Mouse (Mus musculus) retina, postnatal 1 day (tissue): ENCODE measurements around the gene H2al1j.
A peak's percentile ranks its signal among the peaks of the same experiment; 100 is the strongest.
"Not testable (repeated sequence)": the region's sequence is repeated elsewhere in the genome, so short reads cannot be mapped to it uniquely, and the experiment has no call there.

Source experiments
- DNase-seq: peaks from one replicate; pipeline ENCODE4 v3.0.0-alpha.2; 2012

H2al1j gene

DNA sequence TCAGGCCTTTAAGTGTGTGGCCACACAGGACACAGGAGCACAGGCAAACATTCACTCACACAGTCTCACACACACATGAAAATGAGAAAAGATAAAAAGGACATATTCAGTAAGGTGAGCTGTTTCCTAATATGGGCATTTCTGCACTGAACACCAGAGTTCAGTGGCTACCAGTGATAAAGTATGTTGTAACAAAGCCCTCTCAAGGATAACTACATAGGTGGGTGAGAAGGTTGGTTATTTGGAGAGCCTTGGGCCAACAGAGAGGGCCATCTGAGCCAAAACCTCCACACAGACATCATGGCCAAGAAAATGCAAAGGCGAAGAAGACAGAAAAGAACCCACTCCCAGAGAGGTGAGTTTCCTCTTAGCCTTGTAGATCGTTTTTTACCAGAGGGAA, at the start of gene H2al1j:
Gene H2al1j, plus strand, starts transcription at position 301 of the 400 bp plus-strand sequence.
- not testable (repeated sequence) for DNase-seq

- no peak for DNase-seq
Observed at GRCm38 (mm10) chrX:11280741-11281140, 46.9 kb upstream of the H2al1j start.

DNA sequence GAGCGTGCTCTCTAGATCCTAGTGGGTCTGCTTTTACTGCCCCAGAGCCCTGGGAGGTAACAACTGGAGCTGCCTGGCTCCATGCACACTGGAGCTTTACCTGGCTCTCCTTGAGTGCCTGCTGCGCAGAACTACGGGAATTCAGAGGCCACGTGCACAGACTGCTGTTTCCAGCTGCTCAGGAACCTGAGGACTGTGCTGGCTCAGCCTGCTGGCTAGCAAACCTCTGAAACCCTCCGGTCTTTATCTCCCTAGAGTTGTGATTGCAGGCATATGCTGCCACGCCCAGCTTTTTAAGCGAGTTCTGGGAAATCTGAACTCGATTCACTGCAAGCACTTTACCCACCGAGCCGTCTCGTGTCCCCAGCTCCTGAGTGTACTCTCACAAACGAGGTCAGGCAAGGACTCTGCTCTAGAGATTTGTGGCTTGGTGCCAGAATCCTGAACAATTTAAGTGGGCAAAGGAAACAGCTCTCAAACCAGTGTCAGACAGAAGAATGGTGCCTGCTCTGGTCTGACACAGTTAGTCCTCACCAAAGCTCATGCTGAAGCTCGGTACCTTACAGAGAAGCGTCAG, 39.2 kb upstream of the H2al1j start:
- peak; percentile 61 for DNase-seq

GRCm38 (mm10) chrX:11289244-11289643, 38.4 kb upstream of the H2al1j start:
- no peak for DNase-seq

DNA sequence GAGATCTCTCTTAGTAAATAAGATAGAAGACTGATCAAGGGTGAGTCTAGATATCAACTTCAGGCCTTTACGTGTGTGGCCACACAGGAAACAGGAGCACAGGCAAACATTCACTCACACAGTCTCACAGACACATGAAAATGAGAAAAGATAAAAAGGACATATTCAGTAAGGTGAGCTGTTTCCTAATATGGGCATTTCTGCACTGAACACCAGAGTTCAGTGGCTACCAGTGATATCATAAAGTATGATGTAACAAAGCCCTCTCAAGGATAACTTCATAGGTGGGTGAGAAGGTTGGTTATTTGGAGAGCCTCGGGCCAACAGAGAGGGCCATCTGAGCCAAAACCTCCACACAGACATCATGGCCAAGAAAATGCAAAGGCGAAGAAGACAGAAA, 28.7 kb upstream of the H2al1j start, which contains the start of gene H2al1a:
Gene H2al1a, plus strand, starts transcription at position 301 of the 400 bp plus-strand sequence.
- DNase-seq = not testable (repeated sequence)

GRCm38 (mm10) chrX:11302132-11302531, 25.5 kb upstream of the H2al1j start, which contains the start of gene H2al1b:
Gene H2al1b, plus strand, starts transcription at chrX:11302432.
- not testable (repeated sequence) for DNase-seq

DNA sequence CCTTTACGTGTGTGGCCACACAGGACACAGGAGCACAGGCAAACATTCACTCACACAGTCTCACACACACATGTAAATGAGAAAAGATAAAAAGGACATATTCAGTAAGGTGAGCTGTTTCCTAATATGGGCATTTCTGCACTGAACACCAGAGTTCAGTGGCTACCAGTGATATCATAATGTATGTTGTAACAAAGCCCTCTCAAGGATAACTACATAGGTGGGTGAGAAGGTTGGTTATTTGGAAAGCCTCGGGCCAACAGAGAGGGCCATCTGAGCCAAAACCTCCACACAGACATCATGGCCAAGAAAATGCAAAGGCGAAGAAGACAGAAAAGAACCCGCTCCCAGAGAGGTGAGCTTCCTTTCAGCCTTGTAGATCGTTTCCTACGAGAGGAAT, 22.3 kb upstream of the H2al1j start, which contains the start of gene H2al1c:
Gene H2al1c, plus strand, starts transcription at position 301 of the 400 bp plus-strand sequence.
- not testable (repeated sequence) for DNase-seq

DNA sequence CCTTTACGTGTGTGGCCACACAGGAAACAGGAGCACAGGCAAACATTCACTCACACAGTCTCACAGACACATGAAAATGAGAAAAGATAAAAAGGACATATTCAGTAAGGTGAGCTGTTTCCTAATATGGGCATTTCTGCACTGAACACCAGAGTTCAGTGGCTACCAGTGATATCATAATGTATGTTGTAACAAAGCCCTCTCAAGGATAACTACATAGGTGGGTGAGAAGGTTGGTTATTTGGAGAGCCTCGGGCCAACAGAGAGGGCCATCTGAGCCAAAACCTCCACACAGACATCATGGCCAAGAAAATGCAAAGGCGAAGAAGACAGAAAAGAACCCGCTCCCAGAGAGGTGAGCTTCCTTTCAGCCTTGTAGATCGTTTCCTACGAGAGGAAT, 19.1 kb upstream of the H2al1j start, which contains the start of gene H2al1d:
Gene H2al1d, plus strand, starts transcription at position 301 of the 400 bp plus-strand sequence.
- not testable (repeated sequence) for DNase-seq

DNA sequence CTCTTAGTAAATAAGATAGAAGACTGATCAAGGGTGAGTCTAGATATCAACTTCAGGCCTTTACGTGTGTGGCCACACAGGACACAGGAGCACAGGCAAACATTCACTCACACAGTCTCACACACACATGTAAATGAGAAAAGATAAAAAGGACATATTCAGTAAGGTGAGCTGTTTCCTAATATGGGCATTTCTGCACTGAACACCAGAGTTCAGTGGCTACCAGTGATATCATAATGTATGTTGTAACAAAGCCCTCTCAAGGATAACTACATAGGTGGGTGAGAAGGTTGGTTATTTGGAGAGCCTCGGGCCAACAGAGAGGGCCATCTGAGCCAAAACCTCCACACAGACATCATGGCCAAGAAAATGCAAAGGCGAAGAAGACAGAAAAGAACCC, 16.0 kb upstream of the H2al1j start, which contains the start of gene H2al1e:
Gene H2al1e, plus strand, starts transcription at position 301 of the 400 bp plus-strand sequence.
- not testable (repeated sequence) for DNase-seq

DNA sequence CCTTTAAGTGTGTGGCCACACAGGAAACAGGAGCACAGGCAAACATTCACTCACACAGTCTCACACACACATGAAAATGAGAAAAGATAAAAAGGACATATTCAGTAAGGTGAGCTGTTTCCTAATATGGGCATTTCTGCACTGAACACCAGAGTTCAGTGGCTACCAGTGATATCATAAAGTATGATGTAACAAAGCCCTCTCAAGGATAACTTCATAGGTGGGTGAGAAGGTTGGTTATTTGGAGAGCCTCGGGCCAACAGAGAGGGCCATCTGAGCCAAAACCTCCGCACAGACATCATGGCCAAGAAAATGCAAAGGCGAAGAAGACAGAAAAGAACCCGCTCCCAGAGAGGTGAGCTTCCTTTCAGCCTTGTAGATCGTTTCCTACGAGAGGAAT, 12.8 kb upstream of the H2al1j start, which contains the start of gene H2al1f:
Gene H2al1f, plus strand, starts transcription at position 301 of the 400 bp plus-strand sequence.
- not testable (repeated sequence) for DNase-seq

DNA sequence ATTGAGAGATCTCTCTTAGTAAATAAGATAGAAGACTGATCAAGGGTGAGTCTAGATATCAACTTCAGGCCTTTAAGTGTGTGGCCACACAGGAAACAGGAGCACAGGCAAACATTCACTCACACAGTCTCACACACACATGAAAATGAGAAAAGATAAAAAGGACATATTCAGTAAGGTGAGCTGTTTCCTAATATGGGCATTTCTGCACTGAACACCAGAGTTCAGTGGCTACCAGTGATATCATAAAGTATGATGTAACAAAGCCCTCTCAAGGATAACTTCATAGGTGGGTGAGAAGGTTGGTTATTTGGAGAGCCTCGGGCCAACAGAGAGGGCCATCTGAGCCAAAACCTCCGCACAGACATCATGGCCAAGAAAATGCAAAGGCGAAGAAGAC, 9.7 kb upstream of the H2al1j start, which contains the start of gene H2al1g:
Gene H2al1g, plus strand, starts transcription at position 301 of the 400 bp plus-strand sequence.
- DNase-seq = not testable (repeated sequence)

DNA sequence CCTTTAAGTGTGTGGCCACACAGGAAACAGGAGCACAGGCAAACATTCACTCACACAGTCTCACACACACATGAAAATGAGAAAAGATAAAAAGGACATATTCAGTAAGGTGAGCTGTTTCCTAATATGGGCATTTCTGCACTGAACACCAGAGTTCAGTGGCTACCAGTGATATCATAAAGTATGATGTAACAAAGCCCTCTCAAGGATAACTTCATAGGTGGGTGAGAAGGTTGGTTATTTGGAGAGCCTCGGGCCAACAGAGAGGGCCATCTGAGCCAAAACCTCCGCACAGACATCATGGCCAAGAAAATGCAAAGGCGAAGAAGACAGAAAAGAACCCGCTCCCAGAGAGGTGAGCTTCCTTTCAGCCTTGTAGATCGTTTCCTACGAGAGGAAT, 6.4 kb upstream of the H2al1j start, which contains the start of gene H2al1h:
Gene H2al1h, plus strand, starts transcription at position 301 of the 400 bp plus-strand sequence.
- DNase-seq = not testable (repeated sequence)

GRCm38 (mm10) chrX:11324359-11324758, 3.3 kb upstream of the H2al1j start, which contains the start of gene H2al1i:
Gene H2al1i, plus strand, starts transcription at chrX:11324659.
- not testable (repeated sequence) for DNase-seq

GRCm38 (mm10) chrX:11345762-11346161, 18.1 kb downstream of the H2al1j start:
- DNase-seq = peak; percentile 8

DNA sequence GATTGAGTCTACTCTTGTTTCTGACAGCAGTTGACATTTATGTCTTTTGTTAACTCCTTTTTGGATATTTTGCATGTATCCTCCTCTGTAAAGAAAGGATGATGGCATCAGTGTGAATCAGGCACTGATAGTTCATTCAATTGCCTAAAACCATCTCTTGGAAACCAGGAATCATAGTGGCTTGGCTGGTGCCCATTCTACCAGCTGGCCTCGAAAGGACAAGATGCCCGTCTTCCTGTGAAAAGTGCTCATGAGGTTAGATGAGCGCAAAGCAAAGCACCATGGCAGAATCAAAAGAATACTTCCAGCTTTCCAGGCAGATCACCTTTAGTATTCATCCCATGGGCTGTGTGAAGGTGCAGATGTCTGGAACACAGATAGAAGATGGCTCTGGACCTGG, 19.1 kb downstream of the H2al1j start:
- no peak for DNase-seq

DNA sequence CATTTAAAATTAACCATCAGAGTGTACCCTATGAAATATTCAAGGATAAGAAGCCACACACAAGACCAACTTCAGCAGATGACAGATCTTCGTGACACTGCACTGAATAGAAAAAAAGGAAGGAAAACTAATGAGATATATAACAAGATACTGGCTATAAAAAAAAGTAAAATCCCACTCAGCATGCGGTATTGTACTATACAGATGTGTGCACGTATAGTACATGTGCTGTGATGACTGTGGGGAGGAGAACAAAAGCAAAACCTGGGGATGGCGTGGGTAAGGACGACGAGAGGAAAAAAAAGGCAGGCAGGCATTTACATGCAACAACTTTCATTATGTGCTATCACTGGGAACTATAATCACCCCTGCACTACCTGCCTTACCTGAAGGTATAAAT, 33.2 kb downstream of the H2al1j start:
- DNase-seq = no peak

- no peak for DNase-seq
Observed at GRCm38 (mm10) chrX:11361261-11361660, 33.6 kb downstream of the H2al1j start.

DNA sequence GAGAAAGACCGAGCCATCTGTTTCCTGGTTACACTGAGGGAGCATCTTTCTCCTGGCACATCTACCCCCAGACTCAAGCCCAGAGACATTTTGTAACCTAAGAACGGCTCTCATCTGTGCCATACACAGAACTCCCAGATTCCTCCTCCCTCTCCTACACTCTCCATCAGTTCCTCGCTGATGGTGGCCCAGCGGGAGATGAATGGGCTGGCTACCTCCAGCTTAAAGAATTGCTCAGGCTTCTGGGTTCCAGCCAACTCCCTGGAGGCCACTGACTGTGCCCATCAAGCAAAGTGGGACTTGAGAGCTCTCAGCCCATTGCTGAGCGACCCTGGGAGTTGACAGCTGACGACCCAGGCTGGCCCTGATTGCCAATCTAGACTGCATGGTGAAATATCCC, 36.3 kb downstream of the H2al1j start:
- peak; percentile 48 for DNase-seq

DNA sequence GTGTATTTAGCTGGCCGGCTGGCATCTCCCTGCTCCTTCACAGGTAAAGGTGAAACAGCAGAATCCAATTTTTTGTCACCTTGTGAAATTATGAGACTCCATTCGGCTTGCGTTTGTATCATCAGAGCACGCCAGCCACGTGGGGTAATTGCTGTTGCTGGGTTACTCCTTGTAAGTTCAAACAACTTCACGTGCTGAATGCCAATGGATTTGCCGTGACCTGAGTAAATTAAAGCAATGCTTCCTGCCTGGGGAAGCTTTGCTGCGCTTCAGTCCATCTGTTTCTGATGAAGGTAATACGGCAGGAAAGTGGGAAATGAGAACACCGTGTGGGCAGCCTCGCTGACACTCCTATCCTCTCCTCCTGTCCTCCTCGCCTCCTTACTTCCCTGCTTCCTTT, 37.5 kb downstream of the H2al1j start:
- DNase-seq = no peak
